Mouse (Mus musculus) hindbrain, postnatal 0 days (tissue): ENCODE data around the gene Spaca9. TPM values are rescaled to one million over a fixed set of nuclear protein-coding genes. Genes with fewer than 3 reads are reported as not detected.

ENCODE experiments used
- ATAC-seq: fragments of 200-750 bp; cut with Nextera tagmentation; 2 replicates; pipeline ENCODE4 v1.8.0; 2017; ENCODE audit warnings: mild to moderate bottlenecking, moderate TSS enrichment, moderate library complexity
- DNase-seq: peaks from one replicate; pipeline ENCODE4 v3.0.0-alpha.2; 2015; ENCODE audit warnings: low spot score
- H3K27ac ChIP-seq: fragments of 300-500 bp; sonication (generic); 2 replicates; pipeline ENCODE4 v1.5.1; 2014; ENCODE audit warnings: mild to moderate bottlenecking
- H3K27me3 ChIP-seq: fragments of 300-500 bp; sonication (generic); 2 replicates; pipeline ENCODE4 v1.6.1; 2014; ENCODE audit warnings: low read length, mixed read lengths; ENCODE audit not compliant: insufficient read depth
- H3K36me3 ChIP-seq: fragments of 300-500 bp; sonication (generic); 2 replicates; pipeline ENCODE4 v1.6.1; 2014; ENCODE audit warnings: low read length, mixed read lengths; ENCODE audit not compliant: insufficient read depth
- H3K4me1 ChIP-seq: fragments of 300-500 bp; sonication (generic); 2 replicates; pipeline ENCODE4 v1.6.1; 2014; ENCODE audit warnings: antibody characterized with exemption, low read length, mixed read lengths; ENCODE audit not compliant: insufficient read depth
- H3K4me2 ChIP-seq: fragments of 300-500 bp; sonication (generic); 2 replicates; pipeline ENCODE4 v1.6.1; 2014; ENCODE audit warnings: low read depth, mild to moderate bottlenecking, low read length, moderate library complexity, mixed read lengths
- H3K4me3 ChIP-seq: fragments of 300-500 bp; sonication (generic); 2 replicates; pipeline ENCODE4 v1.5.1; 2014; ENCODE audit warnings: low read length
- H3K9ac ChIP-seq: fragments of 300-500 bp; sonication (generic); replicated peaks from 2 replicates; pipeline ENCODE4 v1.6.1; 2014; ENCODE audit warnings: mild to moderate bottlenecking, low read length, moderate library complexity, mixed read lengths
- H3K9me3 ChIP-seq: fragments of 300-500 bp; sonication (generic); 2 replicates; pipeline ENCODE4 v1.6.1; 2016; ENCODE audit warnings: low read length, mixed read lengths
- CTCF ChIP-seq: IDR thresholded peaks from 2 replicates; pipeline ENCODE4 v1.5.1; 2016; ENCODE audit warnings: antibody characterized with exemption, control low read depth, low read depth
- WGBS: fragments of 180-500 bp; shearing (Covaris S2); extraction: QIAGEN DNeasy Blood & Tissue Kit; methylation state at CpG from one replicate; pipeline ENCODE4 v1.1.7; 2014; 5-methylcytosine and 5-hydroxymethylcytosine counted together
- polyA plus RNA-seq: library from polyadenylated mRNA; unstranded; fragments of >200 nt; fragmentation: Nextera tagmentation; extraction: Ambion mirVana; gene quantifications from 2 replicates; pipeline ENCODE4 v1.2.1, GENCODE M21; 2015
- total RNA-seq: library from RNA; depleted of rRNA; stranded (reverse); fragments of >200 nt; gene quantifications from 2 replicates; pipeline ENCODE4 v1.2.3, GENCODE M21; 2014

The Spaca9 gene
- total and polyA plus RNA-seq, 2 experiments from 2014 or later = 0.89 to 2.9 TPM

GRCm38 (mm10) chr2:28730676-28731075 lies 31.1 kb upstream of the Spaca9 start:
- Histone ChIP-seq H3K4me3 (no peak overlapping the region), H3K9me3 (no peaks in the 10 kb centered on the region), H3K27me3 (no peaks in the 10 kb centered on the region), H3K36me3 (no peaks in the 10 kb centered on the region), H3K27ac (no peak overlapping the region), H3K9ac (no peak overlapping the region), H3K4me2 (no peak overlapping the region), H3K4me1 (0 out of 2 replicates have a peak, but pooled peaks cover 5% of the 10 kb centered on the region)
- no peak for DNase-seq
- TF ChIP-seq CTCF = no peak
- ATAC-seq = no peak

- Histone ChIP-seq H3K4me3 (no peak overlapping the region), H3K4me2 (no peak overlapping the region), H3K27ac (no peak overlapping the region), H3K9ac (no peak overlapping the region), H3K27me3 (no peaks in the 10 kb centered on the region), H3K4me1 (0 out of 2 replicates have a peak, but pooled peaks cover 5% of the 10 kb centered on the region), H3K36me3 (no peaks in the 10 kb centered on the region), H3K9me3 (no peaks in the 10 kb centered on the region)
- no peak for TF ChIP-seq CTCF
- ATAC-seq (peak; percentile 49; the same call in 1 of the 2 replicates), DNase-seq (no peak)
- WGBS = 21% methylated on average over 16 of the region's 16 CpGs
Measured at GRCm38 (mm10) chr2:28727786-28728404, 28.4 kb upstream of the Spaca9 start.

- Histone ChIP-seq H3K27me3 (no peaks in the 10 kb centered on the region), H3K4me3 (no peak overlapping the region), H3K4me2 (no peak overlapping the region), H3K36me3 (no peaks in the 10 kb centered on the region), H3K9me3 (no peaks in the 10 kb centered on the region), H3K9ac (no peak overlapping the region), H3K4me1 (0 out of 2 replicates have a peak, but pooled peaks cover 5% of the 10 kb centered on the region), H3K27ac (no peak overlapping the region)
- WGBS = 56% methylated on average over 9 of the region's 9 CpGs
- TF ChIP-seq CTCF = no peak
- ATAC-seq (no peak), DNase-seq (no peak)
Measured at GRCm38 (mm10) chr2:28723912-28724311, 24.4 kb upstream of the Spaca9 start.

DNA sequence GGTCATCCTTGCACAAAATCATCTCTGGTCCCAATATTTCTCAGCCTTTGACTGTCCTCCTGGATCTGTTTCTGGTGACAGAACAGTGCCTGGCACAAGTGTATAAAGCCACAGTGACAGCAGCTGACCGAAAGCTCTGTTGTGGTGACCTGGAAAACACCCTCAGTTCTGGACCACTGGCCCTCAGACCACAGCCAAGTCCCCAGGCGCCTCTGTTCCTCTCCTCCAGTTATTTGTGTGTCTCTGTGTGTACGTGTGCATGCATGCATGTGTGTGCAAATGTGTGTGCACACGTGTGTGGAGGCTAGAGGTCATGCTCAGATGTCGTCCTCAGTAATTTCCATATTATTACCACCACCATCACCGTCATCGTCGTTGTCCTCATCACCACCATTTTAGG lies 22.9 kb upstream of the Spaca9 start:
- no peak for TF ChIP-seq CTCF
- Histone ChIP-seq H3K27me3 (no peaks in the 10 kb centered on the region), H3K9me3 (no peaks in the 10 kb centered on the region), H3K4me2 (no peak overlapping the region), H3K4me1 (0 out of 2 replicates have a peak, but pooled peaks cover under 1% of the 10 kb centered on the region), H3K27ac (no peak overlapping the region), H3K4me3 (no peak overlapping the region), H3K36me3 (no peaks in the 10 kb centered on the region), H3K9ac (no peak overlapping the region)
- ATAC-seq (no peak), DNase-seq (no peak)
- WGBS = 91% methylated on average over 8 of the region's 8 CpGs

GRCm38 (mm10) chr2:28713036-28713435 lies 13.5 kb upstream of the Spaca9 start:
- no peaks in the 10 kb centered on the region for H3K36me3 ChIP-seq
- DNase-seq = peak; percentile 36
- H3K4me2 ChIP-seq = no peak overlapping the region
- ATAC-seq = no peak; the same call in 1 of the 2 replicates
- no peak for TF ChIP-seq CTCF
- H3K27ac ChIP-seq = no peak overlapping the region
- 68% methylated on average over 8 of the region's 8 CpGs for WGBS
- no peak overlapping the region for H3K9ac ChIP-seq
- no peaks in the 10 kb centered on the region for H3K4me1 ChIP-seq
- no peaks in the 10 kb centered on the region for H3K9me3 ChIP-seq
- no peaks in the 10 kb centered on the region for H3K27me3 ChIP-seq
- no peak overlapping the region for H3K4me3 ChIP-seq

DNA sequence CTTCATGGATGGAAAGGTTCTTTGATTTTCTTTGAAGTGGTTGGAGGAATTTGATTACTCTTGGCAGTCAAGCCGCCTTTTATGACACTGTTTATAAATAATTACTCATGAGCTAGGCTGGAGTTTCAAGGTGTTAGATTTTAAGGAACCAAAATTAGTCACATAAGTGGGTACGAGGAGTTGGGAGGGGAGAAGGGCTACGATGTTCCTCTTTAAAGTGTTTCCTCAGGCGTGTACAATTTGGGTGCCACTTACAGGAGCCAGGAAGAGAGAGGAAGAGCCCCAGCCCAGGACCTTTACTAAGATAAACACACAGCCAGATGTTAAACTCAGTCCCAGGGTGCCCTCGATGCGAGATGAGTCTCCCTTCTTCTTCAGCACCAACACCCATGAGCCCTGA lies 7.3 kb upstream of the Spaca9 start:
- no peak overlapping the region for H3K4me2 ChIP-seq
- H3K4me3 ChIP-seq = no peak overlapping the region
- no peak for TF ChIP-seq CTCF
- no peaks in the 10 kb centered on the region for H3K27me3 ChIP-seq
- H3K27ac ChIP-seq = no peak overlapping the region
- H3K9me3 ChIP-seq = no peaks in the 10 kb centered on the region
- H3K36me3 ChIP-seq = no peaks in the 10 kb centered on the region
- H3K9ac ChIP-seq = no peak overlapping the region
- no peaks in the 10 kb centered on the region for H3K4me1 ChIP-seq
- 80% methylated on average over 6 of the region's 6 CpGs for WGBS
- no peak for ATAC-seq
- no peak for DNase-seq

DNA sequence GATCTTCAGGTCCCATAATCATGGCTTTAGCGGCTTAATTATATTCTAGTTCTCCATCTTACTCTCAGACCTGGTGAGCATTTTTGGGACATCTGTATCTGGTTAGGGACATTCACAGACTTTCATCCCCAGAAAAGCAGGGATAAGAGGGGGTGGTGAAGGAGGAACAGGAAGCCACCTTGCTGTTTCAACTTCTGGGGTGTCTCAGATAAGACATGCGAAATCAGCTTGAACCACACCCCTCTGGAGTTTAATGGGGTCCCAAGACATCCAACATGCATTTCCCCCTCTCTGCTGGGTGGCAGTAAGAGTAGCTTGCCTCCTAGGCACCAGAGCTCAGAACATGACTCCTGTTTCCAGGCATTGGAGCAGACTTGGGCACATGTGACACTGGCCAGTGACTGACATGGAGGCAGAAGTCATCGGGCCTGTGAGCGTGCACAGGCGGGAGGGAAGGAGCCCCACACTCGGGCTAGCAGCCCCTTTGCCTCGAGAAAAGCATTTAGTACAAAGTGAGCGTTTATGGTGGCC lies 6.6 kb upstream of the Spaca9 start:
- Histone ChIP-seq H3K9me3 (no peaks in the 10 kb centered on the region), H3K36me3 (no peaks in the 10 kb centered on the region), H3K27ac (no peak overlapping the region), H3K4me3 (no peak overlapping the region), H3K9ac (no peak overlapping the region), H3K4me1 (no peaks in the 10 kb centered on the region), H3K4me2 (no peak overlapping the region), H3K27me3 (no peaks in the 10 kb centered on the region)
- no peak for TF ChIP-seq CTCF
- 76% methylated on average over 8 of the region's 8 CpGs for WGBS
- DNase-seq (no peak), ATAC-seq (no peak)
